Mouse (Mus musculus): Measurements from ENCODE around the gene Pcdh15. TPM values are rescaled to one million over a fixed set of nuclear protein-coding genes. Genes with fewer than 3 reads are reported as not detected.

Pcdh15 gene
- total and polyA plus RNA-seq, 3 experiments = not detected

GRCm38 (mm10) chr10:73280438-73280837, 181.3 kb downstream of the Pcdh15 start:
- no peak for DNase-seq (ENCODE audit: low read depth, low spot score)
- Histone ChIP-seq H3K9ac (ENCODE audit: control insufficient read depth, low read depth, low read length, poor library complexity, severe bottlenecking) (no peak overlapping the region), H3K4me1 (ENCODE audit: control insufficient read depth in 1 of 2, insufficient read depth in 2 of 2, low read length in 2 of 2) (no peaks in the 10 kb centered on the region), H3K79me2 (ENCODE audit: control insufficient read depth, insufficient read depth, low read length, poor library complexity) (no peaks in the 10 kb centered on the region), H3K4me3 (ENCODE audit: control insufficient read depth in 1 of 2, insufficient read depth in 1 of 2, low read depth in 2 of 2, low read length in 2 of 2) (no peak overlapping the region), H3K27ac (ENCODE audit: control insufficient read depth, low read depth, low read length) (no peak overlapping the region), H3K27me3 (ENCODE audit: control insufficient read depth in 1 of 2, insufficient read depth in 2 of 2, low read length in 2 of 2) (no peaks in the 10 kb centered on the region), H3K36me3 (ENCODE audit: control insufficient read depth in 1 of 2, insufficient read depth in 2 of 2, low read length in 2 of 2) (no peaks in the 10 kb centered on the region), H3K9me3 (replicated peaks; ENCODE audit: insufficient read depth, low read length) (no peaks in the 10 kb centered on the region)
- no peak for TF ChIP-seq E2F4 (IDR thresholded peaks at IDR 0.05; ENCODE audit: borderline replicate concordance, low read depth, low read length)
- no peak for TF ChIP-seq TBP (IDR thresholded peaks at IDR 0.05; ENCODE audit: low read depth, low read length)
- TF ChIP-seq CTCF (IDR thresholded peaks at IDR 0.05 in 2 of 3, conservative IDR thresholded peaks at IDR 0.05 in 1 of 3; ENCODE audit: control insufficient read depth in 1 of 3, insufficient read depth in 1 of 3, low read depth in 2 of 3, low read length in 3 of 3, poor library complexity in 1 of 3, severe bottlenecking in 1 of 3) = no peak
- no peak for TF ChIP-seq ETS1 (IDR thresholded peaks at IDR 0.05; ENCODE audit: low read depth, low read length)
- no peak for TF ChIP-seq SMC3 (IDR thresholded peaks at IDR 0.05; ENCODE audit: low read depth, low read length)
- no peak for TF ChIP-seq GABPA (IDR thresholded peaks at IDR 0.05; ENCODE audit: low read depth, low read length)
- TF ChIP-seq USF2 (IDR thresholded peaks at IDR 0.05; ENCODE audit: borderline replicate concordance in 1 of 2, insufficient read depth in 1 of 2, low read depth in 1 of 2, low read length in 2 of 2) = no peak
- TF ChIP-seq CHD2 (IDR thresholded peaks at IDR 0.05; ENCODE audit: low read length) = no peak
- TF ChIP-seq NRF1 (IDR thresholded peaks at IDR 0.05; ENCODE audit: insufficient read depth, low read depth, low read length, poor library complexity, severe bottlenecking) = no peak
- TF ChIP-seq CHD1 (IDR thresholded peaks at IDR 0.05; ENCODE audit: low read depth, low read length) = no peak
- no peak for TF ChIP-seq ZNF384 (IDR thresholded peaks at IDR 0.05; ENCODE audit: low read depth, low read length)
- no peak for TF ChIP-seq TAL1 (IDR thresholded peaks at IDR 0.05; ENCODE audit: low read length)
- TF ChIP-seq POLR2A (IDR thresholded peaks at IDR 0.05; ENCODE audit: control insufficient read depth in 1 of 2, insufficient read depth in 1 of 2, low read depth in 1 of 2, low read length in 2 of 2, poor library complexity in 1 of 2) = no peak
- no peak for TF ChIP-seq ELF1 (IDR thresholded peaks at IDR 0.05; ENCODE audit: low read depth, low read length)
- no peak for TF ChIP-seq MAZ (IDR thresholded peaks at IDR 0.05; ENCODE audit: low read depth, low read length)
- TF ChIP-seq ZKSCAN1 (IDR thresholded peaks at IDR 0.05; ENCODE audit: low read depth, low read length) = no peak

GRCm38 (mm10) chr10:73296456-73296855, 197.3 kb downstream of the Pcdh15 start:
- Histone ChIP-seq H3K27ac (ENCODE audit: control insufficient read depth, low read depth, low read length) (no peak overlapping the region), H3K36me3 (ENCODE audit: control insufficient read depth in 1 of 2, insufficient read depth in 2 of 2, low read length in 2 of 2) (no peaks in the 10 kb centered on the region), H3K9me3 (replicated peaks; ENCODE audit: insufficient read depth, low read length) (no peaks in the 10 kb centered on the region), H3K4me1 (ENCODE audit: control insufficient read depth in 1 of 2, insufficient read depth in 2 of 2, low read length in 2 of 2) (no peaks in the 10 kb centered on the region), H3K4me3 (ENCODE audit: control insufficient read depth in 1 of 2, insufficient read depth in 1 of 2, low read depth in 2 of 2, low read length in 2 of 2) (no peak overlapping the region), H3K79me2 (ENCODE audit: control insufficient read depth, insufficient read depth, low read length, poor library complexity) (no peaks in the 10 kb centered on the region), H3K9ac (ENCODE audit: control insufficient read depth, low read depth, low read length, poor library complexity, severe bottlenecking) (no peak overlapping the region), H3K27me3 (ENCODE audit: control insufficient read depth in 1 of 2, insufficient read depth in 2 of 2, low read length in 2 of 2) (no peaks in the 10 kb centered on the region)
- TF ChIP-seq GABPA (IDR thresholded peaks at IDR 0.05; ENCODE audit: low read depth, low read length) = no peak
- no peak for TF ChIP-seq NELFE (IDR thresholded peaks at IDR 0.05; ENCODE audit: low read depth, low read length)
- no peak for TF ChIP-seq ETS1 (IDR thresholded peaks at IDR 0.05; ENCODE audit: low read depth, low read length)
- TF ChIP-seq MYB (IDR thresholded peaks at IDR 0.05; ENCODE audit: low read depth, low read length) = no peak
- no peak for DNase-seq (ENCODE audit: low read depth, low spot score)

Measured in MEL (cell line).